Mouse (Mus musculus) heart, adult 10 weeks (tissue): ENCODE results near the gene Wwp2. TPM values are rescaled to one million over a fixed set of nuclear protein-coding genes. Genes with fewer than 3 reads are reported as not detected.

Experiments
- polyA plus RNA-seq: library from polyadenylated mRNA; stranded (reverse); fragments of 350-450 nt; fragmentation: Illumina TruSeq; extraction: RNeasy Lipid Tissue Mini Kit (QIAGEN cat#74804); gene quantifications from one replicate; pipeline ENCODE4 v1.2.3, GENCODE M21; 2014; ENCODE audit warnings: low read depth, low replicate concordance

Wwp2 gene
- polyA plus RNA-seq, result 16.9 TPM

GRCm38 (mm10) chr8:107435962-107436831 is at the start of gene Wwp2:
Gene Wwp2, plus strand, starts transcription at chr8:107436365.

GRCm38 (mm10) chr8:107403038-107403781 is 33.0 kb upstream of the Wwp2 start, which contains the start of gene Nqo1:
Gene Nqo1, minus strand, starts transcription at chr8:107403206.

GRCm38 (mm10) chr8:107424597-107425229 is 11.5 kb upstream of the Wwp2 start, which contains the start of gene Nob1:
Gene Nob1, minus strand, starts transcription at chr8:107425051.

GRCm38 (mm10) chr8:107587995-107588780 is 152.0 kb downstream of the Wwp2 start, which contains the start of gene Psmd7:
Gene Psmd7, minus strand, starts transcription at chr8:107588464.

Other genes with a start within 250 kb of the Wwp2 start
- gene Nfat5, start 142.9 kb upstream of the Wwp2 start, polyA plus RNA-seq, result 18.0 TPM
- gene Nqo1, start 33.2 kb upstream of the Wwp2 start, polyA plus RNA-seq, result 84.5 TPM
- gene Nob1, start 11.3 kb upstream of the Wwp2 start, polyA plus RNA-seq, result 28.4 TPM
- 149 TPM for gene Psmd7, start 152.1 kb downstream of the Wwp2 start, polyA plus RNA-seq